Mouse (Mus musculus): Measurements from ENCODE around the gene Phf3. TPM values are rescaled to one million over a fixed set of nuclear protein-coding genes. Genes with fewer than 3 reads are reported as not detected.
A peak's percentile ranks its signal among the peaks of the same experiment; 100 is the strongest.

Gene Phf3
- total and polyA plus RNA-seq, 2 experiments from 2014 or later, result 17.7 to 30.6 TPM

GRCm38 (mm10) chr1:30819414-30819813 lies 54.3 kb downstream of the Phf3 start:
- Histone ChIP-seq H3K36me3 (replicated peaks; ENCODE audit: control insufficient read depth, insufficient read depth, low read length) (peaks cover 44% of the 10 kb centered on the region), H3K27ac (ENCODE audit: low read depth) (no peak overlapping the region)

GRCm38 (mm10) chr1:30815609-30816008 lies 58.1 kb downstream of the Phf3 start:
- WGBS, result 91% methylated on average over 1 of the region's 1 CpGs
- Histone ChIP-seq H3K9me3 (replicated peaks; ENCODE audit: control insufficient read depth, low read length) (no peaks in the 10 kb centered on the region), H3K27ac (ENCODE audit: low read depth) (no peak overlapping the region), H3K36me3 (replicated peaks; ENCODE audit: control insufficient read depth, insufficient read depth, low read length) (peaks cover 68% of the 10 kb centered on the region), H3K9ac (replicated peaks; ENCODE audit: low read depth, low read length) (no peak overlapping the region), H3K4me1 (ENCODE audit: control insufficient read depth, insufficient read depth) (no peaks in the 10 kb centered on the region), H3K4me3 (ENCODE audit: low read depth, low read length) (no peak overlapping the region), H3K4me2 (ENCODE audit: low read depth, low read length) (no peak overlapping the region), H3K27me3 (ENCODE audit: control insufficient read depth, insufficient read depth, low read length) (no peaks in the 10 kb centered on the region)
- no peak for ATAC-seq (ENCODE audit: insufficient read depth, low read depth)
- no peak for TF ChIP-seq EP300 (IDR thresholded peaks at IDR 0.05; ENCODE audit: low read depth)
- no peak for TF ChIP-seq CTCF (IDR thresholded peaks at IDR 0.05; ENCODE audit: low read depth)
- no peak for DNase-seq (ENCODE audit: low spot score)

More at GRCm38 (mm10) chr1:30819414-30819813, 54.3 kb downstream of the Phf3 start:
- Histone ChIP-seq H3K4me2 (ENCODE audit: low read depth, low read length) (no peak overlapping the region), H3K4me3 (ENCODE audit: low read depth, low read length) (no peak overlapping the region), H3K4me1 (ENCODE audit: control insufficient read depth, insufficient read depth) (peaks cover under 1% of the 10 kb centered on the region; the same call in 1 of the 2 replicates), H3K9me3 (replicated peaks; ENCODE audit: control insufficient read depth, low read length) (no peaks in the 10 kb centered on the region), H3K27me3 (ENCODE audit: control insufficient read depth, insufficient read depth, low read length) (no peaks in the 10 kb centered on the region), H3K9ac (replicated peaks; ENCODE audit: low read depth, low read length) (no peak overlapping the region)
- no peak for DNase-seq (ENCODE audit: low spot score)
- TF ChIP-seq CTCF (IDR thresholded peaks at IDR 0.05; ENCODE audit: low read depth) (no peak), EP300 (IDR thresholded peaks at IDR 0.05; ENCODE audit: low read depth) (no peak)
- WGBS, result 68% methylated on average over 6 of the region's 6 CpGs
- no peak for ATAC-seq (ENCODE audit: insufficient read depth, low read depth)

GRCm38 (mm10) chr1:30814987-30815386 lies 58.7 kb downstream of the Phf3 start:
- ATAC-seq (ENCODE audit: insufficient read depth, low read depth), result no peak
- Histone ChIP-seq H3K36me3 (replicated peaks; ENCODE audit: control insufficient read depth, insufficient read depth, low read length) (peaks cover 69% of the 10 kb centered on the region), H3K4me2 (ENCODE audit: low read depth, low read length) (no peak overlapping the region), H3K27ac (ENCODE audit: low read depth) (no peak overlapping the region), H3K9me3 (replicated peaks; ENCODE audit: control insufficient read depth, low read length) (no peaks in the 10 kb centered on the region), H3K4me1 (ENCODE audit: control insufficient read depth, insufficient read depth) (no peaks in the 10 kb centered on the region), H3K4me3 (ENCODE audit: low read depth, low read length) (no peak overlapping the region), H3K9ac (replicated peaks; ENCODE audit: low read depth, low read length) (no peak overlapping the region), H3K27me3 (ENCODE audit: control insufficient read depth, insufficient read depth, low read length) (no peaks in the 10 kb centered on the region)
- TF ChIP-seq EP300 (IDR thresholded peaks at IDR 0.05; ENCODE audit: low read depth), result no peak
- no peak for TF ChIP-seq CTCF (IDR thresholded peaks at IDR 0.05; ENCODE audit: low read depth)
- no peak for DNase-seq (ENCODE audit: low spot score)
- WGBS, result 89% methylated on average over 2 of the region's 2 CpGs

GRCm38 (mm10) chr1:30808101-30808699 lies 65.5 kb downstream of the Phf3 start:
- no peaks in the 10 kb centered on the region for H3K9me3 ChIP-seq (replicated peaks; ENCODE audit: control insufficient read depth, low read length)
- no peak for DNase-seq (ENCODE audit: low spot score)
- no peak overlapping the region for H3K4me2 ChIP-seq (ENCODE audit: low read depth, low read length)
- no peak for TF ChIP-seq EP300 (IDR thresholded peaks at IDR 0.05; ENCODE audit: low read depth)
- TF ChIP-seq CTCF (IDR thresholded peaks at IDR 0.05; ENCODE audit: low read depth), result no peak
- H3K4me3 ChIP-seq (ENCODE audit: low read depth, low read length), result no peak overlapping the region
- no peak overlapping the region; the same call in 1 of the 2 replicates for H3K9ac ChIP-seq (replicated peaks; ENCODE audit: low read depth, low read length)
- peak; percentile 82 for ATAC-seq (ENCODE audit: insufficient read depth, low read depth)
- no peaks in the 10 kb centered on the region for H3K27me3 ChIP-seq (ENCODE audit: control insufficient read depth, insufficient read depth, low read length)
- H3K4me1 ChIP-seq (ENCODE audit: control insufficient read depth, insufficient read depth), result no peaks in the 10 kb centered on the region
- H3K36me3 ChIP-seq (replicated peaks; ENCODE audit: control insufficient read depth, insufficient read depth, low read length), result peaks cover 81% of the 10 kb centered on the region
- H3K27ac ChIP-seq (ENCODE audit: low read depth), result peak overlapping the region; percentile 61
- 48% methylated on average over 10 of the region's 10 CpGs for WGBS

- H3K36me3 ChIP-seq (replicated peaks; ENCODE audit: control insufficient read depth, insufficient read depth, low read length), result peaks cover 66% of the 10 kb centered on the region
These were observed 67.9 kb downstream of the Phf3 start for GRCm38 (mm10) chr1:30805688-30806285.

More at GRCm38 (mm10) chr1:30805688-30806285, 67.9 kb downstream of the Phf3 start:
- 88% methylated on average over 11 of the region's 11 CpGs for WGBS
- no peak for DNase-seq (ENCODE audit: low spot score)
- Histone ChIP-seq H3K27ac (ENCODE audit: low read depth) (no peak overlapping the region), H3K9me3 (replicated peaks; ENCODE audit: control insufficient read depth, low read length) (no peaks in the 10 kb centered on the region), H3K4me1 (ENCODE audit: control insufficient read depth, insufficient read depth) (no peaks in the 10 kb centered on the region), H3K4me2 (ENCODE audit: low read depth, low read length) (no peak overlapping the region), H3K27me3 (ENCODE audit: control insufficient read depth, insufficient read depth, low read length) (no peaks in the 10 kb centered on the region), H3K4me3 (ENCODE audit: low read depth, low read length) (no peak overlapping the region), H3K9ac (replicated peaks; ENCODE audit: low read depth, low read length) (no peak overlapping the region)
- ATAC-seq (ENCODE audit: insufficient read depth, low read depth), result no peak
- TF ChIP-seq EP300 (IDR thresholded peaks at IDR 0.05; ENCODE audit: low read depth) (no peak), CTCF (IDR thresholded peaks at IDR 0.05; ENCODE audit: low read depth) (no peak)

Data from heart, postnatal 0 days (tissue).